Mouse (Mus musculus) ES-E14 (cell line): Measurements from ENCODE around the gene Trappc5. TPM values are rescaled to one million over a fixed set of nuclear protein-coding genes. Genes with fewer than 3 reads are reported as not detected.
A peak's percentile ranks its signal among the peaks of the same experiment; 100 is the strongest.

ENCODE experiments used
- DNase-seq: peaks from one replicate; pipeline ENCODE4 v3.0.0-alpha.2; 2013; ENCODE audit warnings: low read depth, low spot score
- H3K27ac ChIP-seq: 2 replicates; pipeline ENCODE4 v1.5.1; 2012; ENCODE audit warnings: low read depth, mild to moderate bottlenecking, low read length, moderate library complexity, mixed read lengths; ENCODE audit not compliant: poor library complexity, insufficient read depth, severe bottlenecking
- H3K36me3 ChIP-seq: 2 replicates; pipeline ENCODE4 v1.6.1; 2012; ENCODE audit warnings: mild to moderate bottlenecking, low read length, moderate library complexity, mixed read lengths; ENCODE audit not compliant: control insufficient read depth, poor library complexity, insufficient read depth, severe bottlenecking
- H3K4me1 ChIP-seq, 2 experiments: fragments of 150-350 bp in 1 of 2; sonication (generic) in 1 of 2; 2 replicates each; pipeline ENCODE4 v1.6.1; 2012; ENCODE audit warnings: low read length in 2 of 2, mild to moderate bottlenecking in 1 of 2, mixed read lengths in 1 of 2; ENCODE audit not compliant: control insufficient read depth in 2 of 2, insufficient read depth in 2 of 2, poor library complexity in 1 of 2
- H3K4me3 ChIP-seq, 2 experiments: fragments of 150-350 bp in 1 of 2; sonication (generic) in 1 of 2; 2 replicates each; pipeline ENCODE4 v1.5.1; 2012; ENCODE audit warnings: low read length in 2 of 2, low read depth in 1 of 2, mild to moderate bottlenecking in 1 of 2, mixed read lengths in 1 of 2; ENCODE audit not compliant: insufficient read depth in 1 of 2, poor library complexity in 1 of 2, severe bottlenecking in 1 of 2
- H3K9ac ChIP-seq: 2 replicates; pipeline ENCODE4 v1.6.1; 2012; ENCODE audit warnings: low read depth, mild to moderate bottlenecking, low read length, mixed read lengths; ENCODE audit not compliant: poor library complexity, insufficient read depth, severe bottlenecking
- H3K9me3 ChIP-seq: fragments of 150-350 bp; sonication (generic); 2 replicates; pipeline ENCODE4 v1.6.1; 2012; ENCODE audit warnings: low read depth, mild to moderate bottlenecking, low read length; ENCODE audit not compliant: control insufficient read depth, insufficient read depth
- CHD2 ChIP-seq: IDR thresholded peaks from 2 replicates; pipeline ENCODE4 v1.6.1; 2014; ENCODE audit warnings: mild to moderate bottlenecking, low read depth, low read length, inconsistent platforms
- HCFC1 ChIP-seq: IDR thresholded peaks from 2 replicates; pipeline ENCODE4 v1.6.1; 2012; ENCODE audit warnings: low read length, inconsistent platforms, borderline replicate concordance; ENCODE audit not compliant: insufficient read depth
- MAFK ChIP-seq: IDR thresholded peaks from 2 replicates; pipeline ENCODE4 v1.6.1; 2014; ENCODE audit warnings: mild to moderate bottlenecking, low read depth, low read length, inconsistent platforms; ENCODE audit not compliant: insufficient read depth
- ZC3H11A ChIP-seq: IDR thresholded peaks from 2 replicates; pipeline ENCODE4 v1.6.1; 2012; ENCODE audit warnings: low read depth, mild to moderate bottlenecking, inconsistent platforms, low read length, borderline replicate concordance
- ZNF384 ChIP-seq: IDR thresholded peaks from 2 replicates; pipeline ENCODE4 v1.6.1; 2012; ENCODE audit warnings: low read depth, low read length, inconsistent platforms
- in situ Hi-C, 2 experiments: fragments of 600-800 bp; cut with MboI; formaldehyde crosslinking; loops; one replicate each; pipeline ENCODE4 v1.15.1; 2025; ENCODE audit warnings: low sequenced_read_pairs in 2 of 2, inconsistent platforms in 1 of 2; ENCODE audit not compliant: unreplicated experiment in 2 of 2
- total RNA-seq: library from RNA; depleted of rRNA; stranded (reverse); fragments of 300-350 nt; gene quantifications from 2 replicates; pipeline ENCODE4 v1.2.3, GENCODE M21; 2012

Trappc5 gene
- total RNA-seq, 1 experiment = 20.4 TPM

DNA sequence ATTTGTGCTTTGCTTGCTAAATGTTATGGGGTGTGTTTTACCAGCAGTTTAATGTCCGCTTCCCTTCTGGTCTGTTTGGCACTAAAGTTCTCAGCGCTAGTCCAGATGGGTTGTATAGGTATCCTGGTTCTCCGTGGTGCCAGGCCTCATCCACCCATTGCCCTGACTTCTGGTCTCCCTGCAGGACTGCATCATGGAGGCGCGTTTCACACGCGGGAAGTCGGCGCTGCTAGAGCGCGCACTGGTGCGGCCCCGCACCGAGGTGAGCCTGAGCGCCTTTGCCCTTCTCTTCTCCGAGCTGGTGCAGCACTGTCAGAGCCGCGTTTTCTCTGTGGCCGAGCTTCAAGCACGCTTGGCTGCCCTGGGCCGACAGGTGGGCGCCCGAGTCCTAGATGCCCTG is 2.7 kb downstream of the Trappc5 start:
- in situ Hi-C loops = loop anchor here in 1 of 2 experiments (10.0 kb wide), 1 partner anchor 394 kb away; no protein-coding TSS in a partner anchor
- Histone ChIP-seq H3K9me3 (no peaks in the 10 kb centered on the region), H3K36me3 (peaks cover 10% of the 10 kb centered on the region), H3K4me1 (peaks cover 4 to 5% of the 10 kb centered on the region in 2 experiments; a peak in 3 of 4 replicates), H3K4me3 (peak overlapping the region; percentile 61 to 65), H3K27ac (no peak overlapping the region), H3K9ac (peak overlapping the region; percentile 63)
- no peak for DNase-seq
- TF ChIP-seq HCFC1 (no peak), CHD2 (no peak), MAFK (no peak)

- Histone ChIP-seq H3K9me3 (no peaks in the 10 kb centered on the region), H3K4me1 (peaks cover 4 to 5% of the 10 kb centered on the region in 2 experiments; a peak in 3 of 4 replicates), H3K4me3 (peak overlapping the region; percentile 61 to 65), H3K9ac (peak overlapping the region; percentile 63; the same call in 1 of the 2 replicates), H3K27ac (no peak overlapping the region), H3K36me3 (peaks cover 10% of the 10 kb centered on the region)
- in situ Hi-C loops = loop anchor here in 1 of 2 experiments (10.0 kb wide), 1 partner anchor 394 kb away; no protein-coding TSS in a partner anchor
- DNase-seq = no peak
- TF ChIP-seq ZNF384 = no peak
- TF ChIP-seq MAFK = no peak
- no peak for TF ChIP-seq HCFC1
- no peak for TF ChIP-seq CHD2
- TF ChIP-seq ZC3H11A = no peak
Observed at GRCm38 (mm10) chr8:3679236-3679635, 3.1 kb downstream of the Trappc5 start.

GRCm38 (mm10) chr8:3679656-3680055 is 3.6 kb downstream of the Trappc5 start:
- Histone ChIP-seq H3K27ac (no peak overlapping the region), H3K9ac (no peak overlapping the region), H3K9me3 (no peaks in the 10 kb centered on the region), H3K36me3 (peaks cover 10% of the 10 kb centered on the region), H3K4me3 (peak overlapping the region in 1 of 2 experiments; percentile 65; a peak in 3 of 4 replicates), H3K4me1 (peaks cover 4 to 5% of the 10 kb centered on the region in 2 experiments; a peak in 3 of 4 replicates)
- TF ChIP-seq HCFC1 (no peak), ZNF384 (no peak), ZC3H11A (no peak), MAFK (no peak), CHD2 (no peak)
- in situ Hi-C loops = loop anchor here in 1 of 2 experiments (10.0 kb wide), 1 partner anchor 395 kb away; no protein-coding TSS in a partner anchor
- no peak for DNase-seq

- Histone ChIP-seq H3K27ac (no peak overlapping the region), H3K9ac (no peak overlapping the region), H3K4me3 (no peak overlapping the region), H3K4me1 (peaks cover 3 to 4% of the 10 kb centered on the region in 2 experiments; a peak in 2 of 4 replicates), H3K9me3 (no peaks in the 10 kb centered on the region), H3K36me3 (peaks cover 10% of the 10 kb centered on the region)
- in situ Hi-C loops = no loop called here
- TF ChIP-seq CHD2 (no peak), HCFC1 (no peak), ZC3H11A (no peak), MAFK (no peak), ZNF384 (no peak)
- DNase-seq = no peak
Observed at GRCm38 (mm10) chr8:3682435-3682834, 6.3 kb downstream of the Trappc5 start.
